Mouse (Mus musculus): ENCODE results near the gene Alg9.

- TF ChIP-seq CTCF (IDR thresholded peaks at IDR 0.05; ENCODE audit: low read depth, low read length) (no peak), POLR2A (IDR thresholded peaks at IDR 0.05; ENCODE audit: extremely low read depth, insufficient read depth, low read length) (no peak)
Observed at GRCm38 (mm10) chr9:50819716-50820115, 44.9 kb downstream of the Alg9 start.

Measured in liver, adult 2 months (tissue).